Mouse (Mus musculus) liver, postnatal 0 days (tissue): ENCODE measurements around the gene Gpr157. TPM values are rescaled to one million over a fixed set of nuclear protein-coding genes. Genes with fewer than 3 reads are reported as not detected.

ENCODE experiments used
- ATAC-seq: fragments of 200-750 bp; cut with Nextera tagmentation; 2 replicates; pipeline ENCODE4 v1.8.0; 2017; ENCODE audit warnings: mild to moderate bottlenecking, moderate library complexity
- DNase-seq: peaks from one replicate; pipeline ENCODE4 v3.0.0-alpha.2; 2016
- H3K27ac ChIP-seq: fragments of 300-500 bp; sonication (generic); 2 replicates; pipeline ENCODE4 v1.5.1; 2014; ENCODE audit warnings: antibody characterized with exemption, moderate library complexity, mild to moderate bottlenecking, low read depth
- H3K27me3 ChIP-seq: fragments of 300-500 bp; sonication (generic); 2 replicates; pipeline ENCODE4 v1.6.1; 2014; ENCODE audit warnings: low read length, control low read depth, mixed read lengths; ENCODE audit not compliant: insufficient read depth
- H3K36me3 ChIP-seq: fragments of 300-500 bp; sonication (generic); replicated peaks from 2 replicates; pipeline ENCODE4 v1.6.1; 2014; ENCODE audit warnings: mild to moderate bottlenecking, control low read depth, low read length, moderate library complexity, mixed read lengths; ENCODE audit not compliant: insufficient read depth
- H3K4me1 ChIP-seq: fragments of 300-500 bp; sonication (generic); 2 replicates; pipeline ENCODE4 v1.6.1; 2014; ENCODE audit warnings: antibody characterized with exemption, mild to moderate bottlenecking, control low read depth; ENCODE audit not compliant: insufficient read depth
- H3K4me2 ChIP-seq: fragments of 300-500 bp; sonication (generic); 2 replicates; pipeline ENCODE4 v1.6.1; 2014; ENCODE audit warnings: low read depth, mild to moderate bottlenecking, low read length, moderate library complexity, mixed read lengths
- H3K4me3 ChIP-seq: fragments of 300-500 bp; sonication (generic); 2 replicates; pipeline ENCODE4 v1.5.1; 2014; ENCODE audit warnings: low read depth, low read length
- H3K9ac ChIP-seq: fragments of 300-500 bp; sonication (generic); replicated peaks from 2 replicates; pipeline ENCODE4 v1.6.1; 2014; ENCODE audit warnings: mild to moderate bottlenecking, moderate library complexity
- H3K9me3 ChIP-seq: fragments of 300-500 bp; sonication (generic); 2 replicates; pipeline ENCODE4 v1.6.1; 2016; ENCODE audit warnings: mild to moderate bottlenecking, control low read depth, low read length, mixed read lengths
- CTCF ChIP-seq: sonication (generic); IDR thresholded peaks from 2 replicates; pipeline ENCODE4 v1.5.1; 2016; ENCODE audit warnings: antibody characterized with exemption, low read depth
- EP300 ChIP-seq: IDR thresholded peaks from 2 replicates; pipeline ENCODE4 v1.6.1; 2016; ENCODE audit warnings: antibody characterized with exemption, low read depth, mild to moderate bottlenecking
- WGBS: fragments of 180-500 bp; shearing (Covaris S2); extraction: QIAGEN DNeasy Blood & Tissue Kit; methylation state at CpG from one replicate; pipeline ENCODE4 v1.1.7; 2014; ENCODE audit not compliant: insufficient replicate concordance; 5-methylcytosine and 5-hydroxymethylcytosine counted together
- polyA plus RNA-seq: library from polyadenylated mRNA; unstranded; fragments of >200 nt; fragmentation: Nextera tagmentation; extraction: Ambion mirVana; gene quantifications from 2 replicates; pipeline ENCODE4 v1.2.1, GENCODE M21; 2015

Gpr157 gene
- polyA plus RNA-seq, 1 experiment from 2014 or later, result 0.33 TPM

DNA sequence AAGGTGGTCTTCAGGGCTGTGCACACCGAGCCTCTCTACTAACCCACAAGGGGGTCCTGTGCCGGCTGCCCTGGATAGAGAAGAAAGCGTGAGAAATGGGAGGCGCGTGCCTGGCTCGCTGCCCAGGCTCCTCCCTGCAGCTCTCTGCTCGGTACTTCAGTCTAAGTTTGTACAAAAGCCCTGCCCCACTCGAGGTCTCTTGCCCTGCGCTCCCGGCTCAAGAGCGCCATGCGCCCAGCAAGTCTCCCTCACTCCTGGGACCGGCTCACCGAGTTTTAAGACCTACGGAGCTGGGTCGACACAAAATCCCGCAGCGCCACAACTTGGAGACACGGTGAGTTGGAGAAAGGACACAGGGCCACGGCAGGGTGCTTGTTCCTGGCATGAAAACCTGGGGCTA lies 39.1 kb upstream of the Gpr157 start:
- H3K27me3 ChIP-seq, result peaks cover 33% of the 10 kb centered on the region
- peak; percentile 53 for ATAC-seq

GRCm38 (mm10) chr4:150048478-150049156 lies 38.5 kb upstream of the Gpr157 start:
- Histone ChIP-seq H3K4me1 (peaks cover 13% of the 10 kb centered on the region), H3K9ac (peak overlapping the region; percentile 46; the same call in 1 of the 2 replicates), H3K36me3 (no peaks in the 10 kb centered on the region), H3K27me3 (peaks cover 33% of the 10 kb centered on the region), H3K27ac (no peak overlapping the region), H3K9me3 (no peaks in the 10 kb centered on the region), H3K4me2 (peak overlapping the region; percentile 88), H3K4me3 (peak overlapping the region; percentile 56)
- ATAC-seq, result peak; percentile 35; the same call in 1 of the 2 replicates
- WGBS, result 1% methylated on average over 49 of the region's 49 CpGs
- DNase-seq, result no peak
- TF ChIP-seq CTCF, result no peak
- TF ChIP-seq EP300, result no peak

More for the DNA sequence above, 39.1 kb upstream of the Gpr157 start:
- 1% methylated on average over 20 of the region's 20 CpGs for WGBS
- no peaks in the 10 kb centered on the region for H3K9me3 ChIP-seq
- no peaks in the 10 kb centered on the region for H3K36me3 ChIP-seq
- H3K4me3 ChIP-seq, result peak overlapping the region; percentile 56
- peaks cover 13% of the 10 kb centered on the region for H3K4me1 ChIP-seq
- peak overlapping the region; percentile 46; the same call in 1 of the 2 replicates for H3K9ac ChIP-seq
- peak; percentile 55 for DNase-seq
- TF ChIP-seq CTCF, result no peak
- no peak for TF ChIP-seq EP300
- H3K27ac ChIP-seq, result no peak overlapping the region
- peak overlapping the region; percentile 88 for H3K4me2 ChIP-seq

DNA sequence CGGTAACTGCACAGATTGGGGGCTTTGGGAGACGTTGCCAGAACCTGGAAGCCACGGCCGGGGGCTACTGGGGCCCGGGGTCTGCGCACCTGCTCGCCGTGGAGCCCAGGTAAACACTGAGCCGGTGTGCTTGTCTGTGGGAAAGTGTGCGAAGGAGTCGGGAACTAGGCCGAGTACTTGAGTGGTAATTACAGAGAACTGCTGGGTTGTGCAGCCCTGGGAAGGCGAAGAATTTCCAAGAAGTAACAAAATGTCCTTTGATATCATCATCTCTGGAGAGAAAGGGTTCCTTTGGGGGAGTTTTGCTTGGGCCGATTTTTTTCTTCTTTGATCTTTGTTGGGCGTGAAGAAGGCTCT lies 38.0 kb upstream of the Gpr157 start:
- no peak for DNase-seq
- H3K27me3 ChIP-seq, result peaks cover 33% of the 10 kb centered on the region
- H3K9ac ChIP-seq, result peak overlapping the region; percentile 46; the same call in 1 of the 2 replicates
- H3K4me2 ChIP-seq, result peak overlapping the region; percentile 88
- TF ChIP-seq CTCF, result no peak
- TF ChIP-seq EP300, result no peak
- H3K4me1 ChIP-seq, result peaks cover 13% of the 10 kb centered on the region
- no peak for ATAC-seq
- 21% methylated on average over 15 of the region's 15 CpGs for WGBS
- no peaks in the 10 kb centered on the region for H3K9me3 ChIP-seq
- peak overlapping the region; percentile 56 for H3K4me3 ChIP-seq
- H3K27ac ChIP-seq, result no peak overlapping the region
- H3K36me3 ChIP-seq, result no peaks in the 10 kb centered on the region

DNA sequence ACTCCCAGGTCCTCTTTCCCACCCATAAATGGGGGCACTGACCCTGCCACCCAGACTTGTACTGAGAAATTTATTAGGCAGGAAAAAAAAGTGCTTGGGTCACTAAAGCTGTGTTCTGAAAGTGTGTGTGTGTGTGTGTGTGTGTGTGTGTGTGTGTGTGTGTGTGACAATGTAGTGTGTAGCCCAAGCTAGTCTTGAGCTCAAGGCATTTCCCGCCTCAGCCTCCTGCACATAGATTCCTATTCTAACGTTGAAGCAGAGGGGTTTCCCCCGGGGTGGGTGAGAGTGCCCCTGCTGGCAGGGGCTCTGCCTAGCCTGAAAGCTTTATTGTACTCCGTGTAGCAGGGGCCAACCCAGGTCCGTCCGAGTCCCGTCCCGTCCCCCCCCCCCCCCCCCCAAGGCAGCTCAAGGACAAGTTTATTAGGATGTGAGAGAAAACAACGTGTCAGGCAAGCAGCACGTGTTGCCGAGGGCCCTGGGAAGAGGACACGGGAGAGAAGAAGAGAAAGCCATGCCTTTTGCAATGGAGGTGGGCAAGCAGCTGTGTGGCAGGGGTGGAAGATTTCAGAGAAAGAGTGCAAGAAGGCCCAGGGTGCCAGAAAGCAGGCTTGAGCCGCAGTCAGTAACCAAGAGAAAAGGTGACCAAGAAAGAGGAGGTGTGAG lies 37.5 kb upstream of the Gpr157 start:
- Histone ChIP-seq H3K4me3 (no peak overlapping the region), H3K4me1 (peaks cover 13% of the 10 kb centered on the region), H3K9ac (no peak overlapping the region), H3K27me3 (peaks cover 33% of the 10 kb centered on the region), H3K36me3 (no peaks in the 10 kb centered on the region), H3K9me3 (no peaks in the 10 kb centered on the region), H3K4me2 (peak overlapping the region; percentile 88; the same call in 1 of the 2 replicates), H3K27ac (no peak overlapping the region)
- WGBS, result 19% methylated on average over 13 of the region's 13 CpGs
- TF ChIP-seq EP300 (no peak), CTCF (no peak)
- DNase-seq (no peak), ATAC-seq (no peak)

DNA sequence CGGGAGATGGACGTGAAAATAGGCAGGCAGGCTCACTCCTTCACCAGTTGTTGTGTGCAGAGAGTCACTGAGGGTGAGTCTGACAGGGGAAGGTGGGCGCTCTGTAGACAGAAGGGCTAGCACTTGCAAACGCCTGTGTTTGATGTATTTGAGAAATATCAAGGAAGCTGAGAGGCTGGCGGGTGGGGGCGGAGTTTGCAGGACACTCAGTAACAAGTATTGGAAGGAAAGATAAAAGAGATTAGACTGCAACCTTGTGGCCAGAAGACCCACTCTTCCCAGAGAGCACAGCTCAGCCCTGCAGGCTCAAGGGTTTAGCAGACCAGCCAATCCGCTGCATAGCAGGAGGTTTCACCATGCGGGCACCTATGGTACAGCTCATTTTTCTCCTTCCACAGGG lies 35.7 kb upstream of the Gpr157 start:
- TF ChIP-seq CTCF (no peak), EP300 (no peak)
- Histone ChIP-seq H3K4me1 (peaks cover 13% of the 10 kb centered on the region), H3K4me2 (no peak overlapping the region), H3K9ac (no peak overlapping the region), H3K36me3 (no peaks in the 10 kb centered on the region), H3K4me3 (no peak overlapping the region), H3K27ac (no peak overlapping the region), H3K9me3 (no peaks in the 10 kb centered on the region), H3K27me3 (peaks cover 33% of the 10 kb centered on the region)
- WGBS, result 65% methylated on average over 8 of the region's 8 CpGs
- ATAC-seq (no peak), DNase-seq (no peak)

DNA sequence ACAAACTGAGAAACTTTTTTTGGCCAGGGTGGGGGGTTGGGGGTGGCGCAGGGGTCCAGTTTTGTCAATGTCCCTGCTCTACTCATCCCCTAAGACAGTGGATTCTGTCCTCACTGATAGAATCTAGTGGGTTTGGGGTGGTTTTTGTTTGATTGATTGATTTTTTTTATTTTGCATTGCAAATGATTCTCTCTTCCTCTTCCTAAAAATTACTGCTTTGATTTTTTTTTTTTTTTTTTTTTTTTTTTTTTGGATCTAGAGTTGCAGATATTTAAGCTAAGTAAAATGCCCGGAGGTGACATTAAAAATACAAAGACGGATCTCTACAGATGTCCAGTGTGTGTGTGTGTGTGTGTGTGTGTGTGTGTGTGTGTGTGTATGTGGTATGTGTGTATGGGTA lies 34.8 kb upstream of the Gpr157 start:
- Histone ChIP-seq H3K27me3 (peaks cover 30% of the 10 kb centered on the region), H3K9ac (no peak overlapping the region), H3K4me3 (no peak overlapping the region), H3K9me3 (no peaks in the 10 kb centered on the region), H3K4me1 (peaks cover 13% of the 10 kb centered on the region), H3K27ac (no peak overlapping the region), H3K36me3 (no peaks in the 10 kb centered on the region), H3K4me2 (no peak overlapping the region)
- TF ChIP-seq EP300, result no peak
- no peak for TF ChIP-seq CTCF
- DNase-seq (no peak), ATAC-seq (no peak)
- 90% methylated on average over 3 of the region's 3 CpGs for WGBS
